Mouse (Mus musculus) CH12.LX (cell line): ENCODE data around the gene Rps18. TPM values are rescaled to one million over a fixed set of nuclear protein-coding genes. Genes with fewer than 3 reads are reported as not detected.

Experiments
- DNase-seq: peaks from one replicate; pipeline ENCODE4 v3.0.0-alpha.2; 2013; ENCODE audit errors: extremely low read depth
- H3K27ac ChIP-seq: 2 replicates; pipeline ENCODE4 v1.5.1; 2012; ENCODE audit warnings: low read depth, mild to moderate bottlenecking, control low read depth, moderate library complexity; ENCODE audit not compliant: insufficient read depth
- H3K27me3 ChIP-seq: replicated peaks from 2 replicates; pipeline ENCODE3; 2012; ENCODE audit warnings: inconsistent platforms
- H3K36me3 ChIP-seq, 2 experiments: replicated peaks in 1 of 2; 2 replicates each; pipeline versions ENCODE3 to v1.6.1; 2012; ENCODE audit warnings: inconsistent platforms in 1 of 2, low read length in 1 of 2, mild to moderate bottlenecking in 1 of 2, mixed read lengths in 1 of 2, moderate library complexity in 1 of 2; ENCODE audit not compliant: control insufficient read depth in 1 of 2, insufficient read depth in 1 of 2
- H3K4me1 ChIP-seq, 2 experiments: 2 replicates each; pipeline ENCODE4 v1.6.1; 2012; ENCODE audit warnings: inconsistent platforms in 1 of 2, moderate library complexity in 1 of 2; ENCODE audit not compliant: insufficient read depth in 2 of 2, control insufficient read depth in 1 of 2
- H3K4me2 ChIP-seq: 2 replicates; pipeline ENCODE4 v1.6.1; 2012; ENCODE audit warnings: low read depth, mild to moderate bottlenecking, control low read depth; ENCODE audit not compliant: poor library complexity, insufficient read depth, severe bottlenecking
- H3K4me3 ChIP-seq, 3 experiments: fragments of 150-350 bp in 1 of 3; sonication (generic) in 1 of 3; replicated peaks in 1 of 3; 2 replicates each; pipeline versions ENCODE3 to v1.5.1; 2011 to 2012; ENCODE audit warnings: low read depth in 2 of 3, low read length in 2 of 3, mild to moderate bottlenecking in 2 of 3, moderate library complexity in 2 of 3, control low read depth in 1 of 3, improper control_type of control experiment in 1 of 3, inconsistent platforms in 1 of 3, mixed read lengths in 1 of 3; ENCODE audit not compliant: poor library complexity in 1 of 3
- H3K79me2 ChIP-seq: replicated peaks from 2 replicates; pipeline ENCODE4 v1.6.1; 2012; ENCODE audit warnings: mild to moderate bottlenecking, moderate library complexity; ENCODE audit not compliant: control insufficient read depth, poor library complexity, insufficient read depth, severe bottlenecking; ENCODE audit errors: extremely low read depth
- H3K9ac ChIP-seq: 2 replicates; pipeline ENCODE4 v1.6.1; 2012; ENCODE audit warnings: low read depth, mild to moderate bottlenecking, control low read depth, moderate library complexity; ENCODE audit not compliant: insufficient read depth
- H3K9me3 ChIP-seq: replicated peaks from 2 replicates; pipeline ENCODE3; 2012; ENCODE audit warnings: low read length, inconsistent platforms, mixed read lengths
- CTCF ChIP-seq, 2 experiments: IDR thresholded peaks in 1 of 2; conservative IDR thresholded peaks in 1 of 2; 2 replicates each; pipeline ENCODE4 v1.5.1; 2011 to 2012; ENCODE audit warnings: low read depth in 2 of 2, low read length in 2 of 2, improper control_type of control experiment in 1 of 2, inconsistent platforms in 1 of 2, mild to moderate bottlenecking in 1 of 2, moderate library complexity in 1 of 2
- ETS1 ChIP-seq: conservative IDR thresholded peaks from 2 replicates; pipeline ENCODE4 v1.6.1; 2012; ENCODE audit warnings: low read depth, mild to moderate bottlenecking, inconsistent platforms, low read length, improper control_type of control experiment, moderate library complexity
- GABPA ChIP-seq: IDR thresholded peaks from 2 replicates; pipeline ENCODE4 v1.6.1; 2012; ENCODE audit warnings: low read depth, low read length, improper control_type of control experiment, inconsistent platforms; ENCODE audit not compliant: insufficient replicate concordance
- MXI1 ChIP-seq: IDR thresholded peaks from 2 replicates; pipeline ENCODE4 v1.6.1; 2011; ENCODE audit warnings: mild to moderate bottlenecking, low read depth, low read length, improper control_type of control experiment
- MYC ChIP-seq: IDR thresholded peaks from 2 replicates; pipeline ENCODE4 v1.6.1; 2011; ENCODE audit warnings: low read depth, mild to moderate bottlenecking, improper control_type of control experiment, low read length
- POLR2A ChIP-seq: IDR thresholded peaks from 2 replicates; pipeline ENCODE4 v1.6.1; 2011; ENCODE audit warnings: low read depth, mild to moderate bottlenecking, improper control_type of control experiment, low read length
- RAD21 ChIP-seq: IDR thresholded peaks from 2 replicates; pipeline ENCODE4 v1.6.1; 2011; ENCODE audit warnings: low read depth, mild to moderate bottlenecking, low read length, improper control_type of control experiment, moderate library complexity
- SIN3A ChIP-seq: IDR thresholded peaks from 2 replicates; pipeline ENCODE4 v1.6.1; 2012; ENCODE audit warnings: low read length, improper control_type of control experiment, inconsistent platforms
- SMC3 ChIP-seq: IDR thresholded peaks from 2 replicates; pipeline ENCODE4 v1.6.1; 2011; ENCODE audit warnings: low read depth, low read length, improper control_type of control experiment
- TBP ChIP-seq: conservative IDR thresholded peaks from 2 replicates; pipeline ENCODE4 v1.6.1; 2011; ENCODE audit warnings: low read depth, low read length, improper control_type of control experiment
- UBTF ChIP-seq: IDR thresholded peaks from 2 replicates; pipeline ENCODE4 v1.6.1; 2012; ENCODE audit warnings: low read depth, mild to moderate bottlenecking, inconsistent platforms, low read length, improper control_type of control experiment, moderate library complexity
- ZNF384 ChIP-seq: IDR thresholded peaks from 2 replicates; pipeline ENCODE4 v1.6.1; 2012; ENCODE audit warnings: low read depth, low read length, improper control_type of control experiment, inconsistent platforms
- dilution Hi-C: fragments of 300-500 bp; cut with MboI; formaldehyde crosslinking; loops from 2 replicates; pipeline ENCODE4 v1.14.3; 2020; ENCODE audit warnings: low sequenced_read_pairs; ENCODE audit not compliant: extremely low pct_unique_long_range_greater_than_20kb, extremely low pct_ligation_motif_present
- in situ Hi-C: fragments of 300-500 bp; cut with MboI; formaldehyde crosslinking; loops from 3 replicates; pipeline ENCODE4 v1.14.3; 2019; ENCODE audit warnings: low sequenced_read_pairs, low pct_ligation_motif_present, low pct_unique_long_range_greater_than_20kb, mixed read lengths
- polyA plus RNA-seq: library from polyadenylated mRNA; unstranded; fragments of >175 nt; gene quantifications from 2 replicates; pipeline ENCODE4 v1.2.1, GENCODE M21; 2012; ENCODE audit warnings: low read depth; ENCODE audit not compliant: insufficient read length
- total RNA-seq, 2 experiments: library from RNA; depleted of rRNA; stranded (reverse); fragments of 300-350 nt in 1 of 2; fragments of >200 nt in 1 of 2; gene quantifications; 2 replicates each; pipeline ENCODE4 v1.2.3; 2012 to 2014

Rps18 gene
- total and polyA plus RNA-seq, 3 experiments, result 246 to 991 (median 302) TPM

GRCm38 (mm10) chr17:33910346-33911051, 45.3 kb downstream of the Rps18 start:
- DNase-seq, result peak; percentile 68
- in situ Hi-C loops, result no loop called here
- H3K4me1 ChIP-seq, result peaks cover 5 to 37% of the 10 kb centered on the region in 2 experiments; a peak in 3 of 4 replicates

DNA sequence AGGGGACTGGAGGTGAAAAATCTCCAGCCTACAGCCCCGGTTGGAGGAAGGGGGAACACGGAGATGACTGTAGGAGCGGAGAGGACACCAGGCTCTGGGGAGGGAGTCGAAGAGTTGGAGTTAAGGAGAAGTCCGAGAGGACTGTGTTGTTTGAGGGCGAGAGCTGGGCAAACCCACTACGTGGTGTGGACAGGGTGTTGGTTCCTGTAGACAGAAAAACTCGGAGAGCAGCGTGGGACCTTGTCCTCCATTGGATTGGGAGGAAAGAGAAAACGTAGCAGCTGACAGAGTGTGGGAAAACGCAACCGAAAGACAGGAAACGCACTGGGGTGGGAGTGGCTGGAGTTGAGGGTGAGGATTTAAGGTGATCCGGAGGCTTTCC, 45.9 kb downstream of the Rps18 start:
- Histone ChIP-seq H3K9ac (peak overlapping the region; percentile 80), H3K79me2 (peaks cover 12% of the 10 kb centered on the region; the same call in 1 of the 2 replicates), H3K4me1 (peaks cover under 1 to 30% of the 10 kb centered on the region in 2 experiments; a peak in 3 of 4 replicates), H3K4me2 (peak overlapping the region; percentile 83), H3K9me3 (no peaks in the 10 kb centered on the region), H3K27me3 (no peaks in the 10 kb centered on the region), H3K4me3 (peak overlapping the region; percentile 72 to 90 (median 89)), H3K27ac (peak overlapping the region; percentile 87), H3K36me3 (peaks cover 36 to 38% of the 10 kb centered on the region in 2 experiments)
- TF ChIP-seq SIN3A (peak; percentile 17; the same call in 1 of the 2 replicates), POLR2A (no peak)
- dilution Hi-C loops, result no loop called here
- DNase-seq, result peak; percentile 48
- in situ Hi-C loops, result no loop called here

More at GRCm38 (mm10) chr17:33910346-33911051, 45.3 kb downstream of the Rps18 start:
- dilution Hi-C loops, result no loop called here
- H3K27me3 ChIP-seq, result no peaks in the 10 kb centered on the region
- H3K36me3 ChIP-seq, result peaks cover 40 to 42% of the 10 kb centered on the region in 2 experiments
- peak overlapping the region; percentile 83 for H3K4me2 ChIP-seq
- H3K4me3 ChIP-seq, result peak overlapping the region; percentile 72 to 90 (median 89)
- peak overlapping the region; percentile 36; the same call in 1 of the 2 replicates for H3K27ac ChIP-seq
- peak overlapping the region; percentile 80 for H3K9ac ChIP-seq
- H3K79me2 ChIP-seq, result peaks cover 12% of the 10 kb centered on the region; the same call in 1 of the 2 replicates
- no peaks in the 10 kb centered on the region for H3K9me3 ChIP-seq
- TF ChIP-seq MXI1, result no peak
- TF ChIP-seq MYC, result peak; percentile 64; the same call in 1 of the 2 replicates
- TF ChIP-seq CTCF (conservative IDR thresholded peaks at IDR 0.05 in 1 of 2, IDR thresholded peaks at IDR 0.05 in 1 of 2; ENCODE audit: low read depth in 2 of 2, low read length in 2 of 2), result peak in 1 of 2 experiments; percentile 78; a peak in 2 of 4 replicates
- peak; percentile 79 for TF ChIP-seq ZNF384
- TF ChIP-seq GABPA, result no peak
- peak; percentile 4; the same call in 1 of the 2 replicates for TF ChIP-seq RAD21
- no peak for TF ChIP-seq UBTF
- TF ChIP-seq ETS1, result no peak
- TF ChIP-seq TBP, result 0 out of 2 replicates have a peak, but pooled peaks have one; percentile 29
- peak; percentile 28 for TF ChIP-seq SMC3
